Mouse (Mus musculus): ENCODE results near the gene Zfp64.

DNA sequence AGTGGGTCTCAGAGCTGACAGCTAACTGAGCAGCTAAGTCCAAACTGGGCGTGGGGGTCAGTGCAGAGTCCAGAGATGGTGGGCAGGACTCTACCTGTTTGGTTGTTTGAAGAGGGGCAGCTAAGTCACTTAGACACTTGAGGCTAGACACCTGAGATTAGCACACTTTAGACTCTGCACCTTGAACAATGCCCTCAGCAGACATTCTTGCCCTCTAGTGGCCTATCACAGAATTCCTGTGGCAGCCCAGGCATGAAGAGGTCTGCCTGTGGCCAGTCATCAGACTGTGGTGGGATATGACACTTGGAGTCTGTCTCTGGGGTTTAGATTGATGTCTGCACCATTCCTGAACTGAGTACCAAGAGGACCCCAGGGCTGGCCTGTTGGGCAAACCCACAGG is 7.7 kb downstream of the Zfp64 start:
- TF ChIP-seq CTCF (IDR thresholded peaks at IDR 0.05; ENCODE audit: extremely low read depth, insufficient read depth, low read length) (no peak), POLR2A (IDR thresholded peaks at IDR 0.05; ENCODE audit: extremely low read depth, insufficient read depth, low read length) (no peak)
